Mouse (Mus musculus) effector memory CD4-positive, alpha-beta T cell, adult 7 months (primary cell): Measurements from ENCODE around the gene Gcm2. TPM values are rescaled to one million over a fixed set of nuclear protein-coding genes. Genes with fewer than 3 reads are reported as not detected.

ENCODE experiments used
- polyA plus RNA-seq: library from polyadenylated mRNA; unstranded; fragments of 100-300 nt; shearing (Covaris generic); gene quantifications from one replicate; pipeline ENCODE4 v1.2.1, GENCODE M21; 2017

The Gcm2 gene
- polyA plus RNA-seq: not detected

GRCm38 (mm10) chr13:41110935-41111334 is at the start of gene Gcm2:
Gcm2 (minus strand) TSS chr13:41111035.

GRCm38 (mm10) chr13:41113940-41114339 is 3.1 kb upstream of the Gcm2 start, which contains the start of gene Sycp2l:
Sycp2l (plus strand) TSS chr13:41114307.

GRCm38 (mm10) chr13:41079421-41079780 is 31.4 kb downstream of the Gcm2 start, which contains the start of gene Mak:
Mak (minus strand) TSS chr13:41079706.

Other genes starting within 250 kb of the Gcm2 start
- 87.1 TPM for gene Pak1ip1, start 110.0 kb downstream of the Gcm2 start, polyA plus RNA-seq
- 78.9 TPM for gene Tmem14c, start 94.7 kb downstream of the Gcm2 start, polyA plus RNA-seq
- 0.51 TPM for gene Mak, start 31.3 kb downstream of the Gcm2 start, polyA plus RNA-seq
- not detected for gene Sycp2l, start 3.3 kb upstream of the Gcm2 start, polyA plus RNA-seq
- 0.29 TPM for gene Elovl2, start 109.4 kb upstream of the Gcm2 start, polyA plus RNA-seq
- 9.1 TPM for gene Smim13, start 138.8 kb upstream of the Gcm2 start, polyA plus RNA-seq
- not detected for gene Gm17364, start 162.9 kb upstream of the Gcm2 start, polyA plus RNA-seq